In genomic region chr13:49341831-49342722, GRCm38 (mm10) we compare ENCODE assay signal across 8 mouse cellular contexts. TPM values are rescaled to one million over a fixed set of nuclear protein-coding genes. Genes with fewer than 3 reads are reported as not detected.
DNase-seq lines count a peak whose midpoint lies in the region; ATAC-seq and TF ChIP-seq lines count a peak whose summit lies in the region.

No protein-coding gene starts in this region.

- DNase-seq in cerebellum, adult 2 months, result no peak
- no peak for DNase-seq in forebrain, embryonic 14.5 days (ENCODE audit: low spot score)
- DNase-seq in liver, result peak; percentile 41
- no peak for DNase-seq in left cerebral cortex, postnatal 4 days
- DNase-seq in right cerebral cortex, adult 2 months (ENCODE audit: low spot score in 2 of 2), result no peak

- peak overlapping the region; percentile 77 for H3K4me3 ChIP-seq in cerebellum, adult 2 months (replicated peaks; ENCODE audit: insufficient read depth, low read depth, low read length)
- H3K4me3 ChIP-seq in ES-Bruce4 (ENCODE audit: low read depth, low read length), result peak overlapping the region; percentile 78
- peak overlapping the region; percentile 91 for H3K4me3 ChIP-seq in forebrain, embryonic 14.5 days (ENCODE audit: low read depth, low read length)
- H3K4me3 ChIP-seq in olfactory bulb, adult 2 months (ENCODE audit: insufficient read depth, low read depth, low read length), result peak overlapping the region; percentile 62

- no peaks in the 10 kb centered on the region for H3K9me3 ChIP-seq in ES-Bruce4 (replicated peaks; ENCODE audit: control insufficient read depth, insufficient read depth, low read length, poor library complexity, severe bottlenecking)
- no peaks in the 10 kb centered on the region for H3K9me3 ChIP-seq in forebrain, embryonic 14.5 days (replicated peaks; ENCODE audit: control insufficient read depth, low read length)

- 1% methylated on average over 25 of the region's 25 CpGs for WGBS in cerebellum, adult 2 months
- 6% methylated on average over 25 of the region's 25 CpGs for WGBS in forebrain, embryonic 14.5 days
- 2% methylated on average over 25 of the region's 25 CpGs for WGBS in olfactory bulb, adult 2 months

- peak overlapping the region; percentile 87 for H3K4me2 ChIP-seq in forebrain, embryonic 14.5 days (ENCODE audit: low read length)

- ATAC-seq in cerebellum, adult (ENCODE audit: insufficient number of reproducible peaks, low FRiP score, low TSS enrichment), result no peak; the same call in none of the 2 replicates
- ATAC-seq in forebrain, embryonic 14.5 days, result no peak

- peak overlapping the region; percentile 51 for H3K9ac ChIP-seq in ES-Bruce4 (ENCODE audit: low read depth, poor library complexity, severe bottlenecking)
- peak overlapping the region; percentile 92 for H3K9ac ChIP-seq in forebrain, embryonic 14.5 days (ENCODE audit: low read length)

- TF ChIP-seq POLR2A in cerebellum, adult 2 months (IDR thresholded peaks at IDR 0.05; ENCODE audit: borderline replicate concordance, insufficient read depth, low read length), result no peak
- TF ChIP-seq POLR2A in ES-Bruce4 (IDR thresholded peaks at IDR 0.05; ENCODE audit: insufficient read depth, low read length), result no peak
- no peak for TF ChIP-seq POLR2A in olfactory bulb, adult 2 months (IDR thresholded peaks at IDR 0.05; ENCODE audit: insufficient read depth, low read depth, low read length)

- peak overlapping the region; percentile 18; the same call in 1 of the 2 replicates for H3K27ac ChIP-seq in cerebellum, adult 2 months (ENCODE audit: insufficient read depth, low read length)
- H3K27ac ChIP-seq in ES-Bruce4 (ENCODE audit: insufficient read depth, low read length), result no peak overlapping the region
- H3K27ac ChIP-seq in forebrain, embryonic 14.5 days (ENCODE audit: low read depth, low read length), result peak overlapping the region; percentile 44; the same call in 1 of the 2 replicates
- H3K27ac ChIP-seq in olfactory bulb, adult 2 months (ENCODE audit: insufficient read depth, low read depth, low read length), result peak overlapping the region; percentile 4; the same call in 1 of the 2 replicates

- H3K4me1 ChIP-seq in cerebellum, adult 2 months (ENCODE audit: control insufficient read depth, insufficient read depth, low read length), result peaks cover 12% of the 10 kb centered on the region
- H3K4me1 ChIP-seq in ES-Bruce4 (ENCODE audit: control insufficient read depth, insufficient read depth, low read length), result no peaks in the 10 kb centered on the region
- peaks cover 30% of the 10 kb centered on the region for H3K4me1 ChIP-seq in forebrain, embryonic 14.5 days (ENCODE audit: control insufficient read depth, insufficient read depth, low read length)
- H3K4me1 ChIP-seq in olfactory bulb, adult 2 months (ENCODE audit: control insufficient read depth, insufficient read depth, low read length), result peaks cover 36% of the 10 kb centered on the region

- no peaks in the 10 kb centered on the region for H3K36me3 ChIP-seq in ES-Bruce4 (ENCODE audit: control insufficient read depth, insufficient read depth, low read length, poor library complexity, severe bottlenecking)
- H3K36me3 ChIP-seq in forebrain, embryonic 14.5 days (ENCODE audit: control insufficient read depth, insufficient read depth, low read length), result no peaks in the 10 kb centered on the region

- H3K27me3 ChIP-seq in cerebellum, adult 2 months (ENCODE audit: control insufficient read depth, insufficient read depth, low read length), result no peaks in the 10 kb centered on the region
- H3K27me3 ChIP-seq in ES-Bruce4 (ENCODE audit: control insufficient read depth, insufficient read depth, low read length, poor library complexity, severe bottlenecking), result no peaks in the 10 kb centered on the region
- H3K27me3 ChIP-seq in forebrain, embryonic 14.5 days (replicated peaks; ENCODE audit: control insufficient read depth, insufficient read depth, low read length), result no peaks in the 10 kb centered on the region

- no peak for TF ChIP-seq EP300 in ES-Bruce4 (IDR thresholded peaks at IDR 0.05; ENCODE audit: insufficient read depth, low read depth, low read length)

- intact Hi-C loops in left cerebral cortex, postnatal 4 days (cut with DNase I), result no loop called here

- no peak for TF ChIP-seq CTCF in cerebellum, adult 2 months (IDR thresholded peaks at IDR 0.05; ENCODE audit: borderline replicate concordance, insufficient read depth, low read depth, low read length)
- no peak for TF ChIP-seq CTCF in ES-Bruce4 (IDR thresholded peaks at IDR 0.05; ENCODE audit: low read depth, low read length)
- no peak for TF ChIP-seq CTCF in olfactory bulb, adult 2 months (IDR thresholded peaks at IDR 0.05; ENCODE audit: insufficient read depth, low read depth, low read length)

RNA-seq across cellular contexts. Expression of gene Bicd2, which starts 0.7 kb away (rescaled TPM):
- polyA plus RNA-seq in cerebellum, adult 2 months (2012; rRNA removed), result 50.6 and 50.7 TPM in 2 replicates
- polyA plus RNA-seq in ES-Bruce4 (2011; ENCODE audit: insufficient read depth, insufficient read length, low read depth, missing spikeins), result 15.3 and 16.1 TPM in 2 replicates
- polyA plus RNA-seq in forebrain, embryonic 14.5 days (2014; fragmentation: Nextera tagmentation; extraction: Ambion mirVana), result 19.2 and 25.2 TPM in 2 replicates
- 48.0 TPM in 1 of 2 replicates, not detected in the other for polyA plus RNA-seq in olfactory bulb, adult 2 months (2012; ENCODE audit: insufficient read depth, insufficient read length, low replicate concordance, missing spikeins)
- 10 to 100 TPM; 56.6 to 57.2 TPM for total RNA-seq in left cerebral cortex, postnatal 4 days (2021)

RNA-seq across cellular contexts. Expression of gene Fgd3, which starts 22.0 kb away (rescaled TPM):
- polyA plus RNA-seq in cerebellum, adult 2 months (2012; rRNA removed), result 13.7 and 13.8 TPM in 2 replicates
- polyA plus RNA-seq in ES-Bruce4 (2011; ENCODE audit: insufficient read depth, insufficient read length, low read depth, missing spikeins), result 0.37 and 0.38 TPM in 2 replicates
- 2.8 and 3.4 TPM in 2 replicates for polyA plus RNA-seq in forebrain, embryonic 14.5 days (2014; fragmentation: Nextera tagmentation; extraction: Ambion mirVana)
- polyA plus RNA-seq in olfactory bulb, adult 2 months (2012; ENCODE audit: insufficient read depth, insufficient read length, low replicate concordance, missing spikeins), result not detected in 2 replicates
- total RNA-seq in left cerebral cortex, postnatal 4 days (2021), result 10 to 100 TPM; 19.8 to 27.2 TPM
